Mouse (Mus musculus) heart, postnatal 0 days (tissue): ENCODE measurements around the gene Clrn1. TPM values are rescaled to one million over a fixed set of nuclear protein-coding genes. Genes with fewer than 3 reads are reported as not detected.

Source experiments
- ATAC-seq: fragments of 200-750 bp; cut with Nextera tagmentation; 2 replicates; pipeline ENCODE4 v1.8.0; 2017; ENCODE audit warnings: low read depth, moderate number of reproducible peaks, moderate library complexity; ENCODE audit not compliant: insufficient read depth
- DNase-seq: peaks from one replicate; pipeline ENCODE4 v3.0.0-alpha.2; 2016; ENCODE audit warnings: low spot score
- H3K27ac ChIP-seq: fragments of 300-500 bp; sonication (generic); 2 replicates; pipeline ENCODE4 v1.5.1; 2014; ENCODE audit warnings: low read depth, mild to moderate bottlenecking
- H3K27me3 ChIP-seq: fragments of 300-500 bp; sonication (generic); 2 replicates; pipeline ENCODE4 v1.6.1; 2014; ENCODE audit warnings: low read length, mixed read lengths; ENCODE audit not compliant: control insufficient read depth, insufficient read depth
- H3K36me3 ChIP-seq: fragments of 300-500 bp; sonication (generic); replicated peaks from 2 replicates; pipeline ENCODE4 v1.6.1; 2014; ENCODE audit warnings: low read length, mixed read lengths; ENCODE audit not compliant: control insufficient read depth, insufficient read depth
- H3K4me1 ChIP-seq: fragments of 300-500 bp; sonication (generic); 2 replicates; pipeline ENCODE4 v1.6.1; 2014; ENCODE audit warnings: antibody characterized with exemption; ENCODE audit not compliant: control insufficient read depth, insufficient read depth
- H3K4me2 ChIP-seq: fragments of 300-500 bp; sonication (generic); 2 replicates; pipeline ENCODE4 v1.6.1; 2014; ENCODE audit warnings: low read depth, mild to moderate bottlenecking, low read length, moderate library complexity
- H3K4me3 ChIP-seq: fragments of 300-500 bp; sonication (generic); 2 replicates; pipeline ENCODE4 v1.5.1; 2014; ENCODE audit warnings: low read depth, low read length
- H3K9ac ChIP-seq: fragments of 300-500 bp; sonication (generic); replicated peaks from 2 replicates; pipeline ENCODE4 v1.6.1; 2014; ENCODE audit warnings: low read depth, low read length, mixed read lengths
- H3K9me3 ChIP-seq: fragments of 300-500 bp; sonication (generic); replicated peaks from 2 replicates; pipeline ENCODE4 v1.6.1; 2016; ENCODE audit warnings: low read length; ENCODE audit not compliant: control insufficient read depth
- CTCF ChIP-seq: IDR thresholded peaks from 2 replicates; pipeline ENCODE4 v1.5.1; 2016; ENCODE audit warnings: antibody characterized with exemption, control low read depth, low read depth
- EP300 ChIP-seq: IDR thresholded peaks from 2 replicates; pipeline ENCODE4 v1.6.1; 2016; ENCODE audit warnings: antibody characterized with exemption, low read depth
- WGBS: fragments of 180-500 bp; shearing (Covaris S2); extraction: QIAGEN DNeasy Blood & Tissue Kit; methylation state at CpG from one replicate; pipeline ENCODE4 v1.1.7; 2014; 5-methylcytosine and 5-hydroxymethylcytosine counted together
- polyA plus RNA-seq: library from polyadenylated mRNA; unstranded; fragments of >200 nt; fragmentation: Nextera tagmentation; extraction: Ambion mirVana; gene quantifications from 2 replicates; pipeline ENCODE4 v1.2.1, GENCODE M21; 2015
- total RNA-seq: library from RNA; depleted of rRNA; stranded (reverse); fragments of >200 nt; gene quantifications from 2 replicates; pipeline ENCODE4 v1.2.3, GENCODE M21; 2014; ENCODE audit warnings: low replicate concordance

Clrn1 gene
- total and polyA plus RNA-seq, 2 experiments from 2014 or later: not detected

GRCm38 (mm10) chr3:58862976-58863375 is 22.2 kb downstream of the Clrn1 start:
- DNase-seq (no peak), ATAC-seq (no peak)
- no peaks in the 10 kb centered on the region for H3K4me1 ChIP-seq
- no peak overlapping the region for H3K9ac ChIP-seq
- 40% methylated on average over 2 of the region's 2 CpGs for WGBS
- H3K27me3 ChIP-seq: no peaks in the 10 kb centered on the region
- H3K27ac ChIP-seq: no peak overlapping the region
- H3K4me2 ChIP-seq: no peak overlapping the region
- H3K4me3 ChIP-seq: no peak overlapping the region
- H3K9me3 ChIP-seq: no peaks in the 10 kb centered on the region
- H3K36me3 ChIP-seq: no peaks in the 10 kb centered on the region
- TF ChIP-seq CTCF: no peak
- no peak for TF ChIP-seq EP300

GRCm38 (mm10) chr3:58843415-58843814 is 41.7 kb downstream of the Clrn1 start:
- Histone ChIP-seq H3K4me1 (no peaks in the 10 kb centered on the region), H3K27me3 (no peaks in the 10 kb centered on the region), H3K36me3 (no peaks in the 10 kb centered on the region), H3K4me2 (no peak overlapping the region), H3K4me3 (no peak overlapping the region), H3K9ac (no peak overlapping the region), H3K9me3 (no peaks in the 10 kb centered on the region), H3K27ac (no peak overlapping the region)
- WGBS: 33% methylated on average over 1 of the region's 1 CpGs
- no peak for TF ChIP-seq EP300
- peak; percentile 66 for TF ChIP-seq CTCF
- no peak for DNase-seq
- ATAC-seq: no peak

- H3K4me3 ChIP-seq: no peak overlapping the region
- no peak overlapping the region for H3K9ac ChIP-seq
- no peak for ATAC-seq
- no peak for TF ChIP-seq CTCF
- no peak for TF ChIP-seq EP300
- H3K36me3 ChIP-seq: no peaks in the 10 kb centered on the region
- no peaks in the 10 kb centered on the region for H3K27me3 ChIP-seq
- H3K9me3 ChIP-seq: no peaks in the 10 kb centered on the region
- no peak overlapping the region for H3K4me2 ChIP-seq
- no peak for DNase-seq
- no peak overlapping the region for H3K27ac ChIP-seq
- WGBS: 80% methylated on average over 5 of the region's 5 CpGs
- H3K4me1 ChIP-seq: no peaks in the 10 kb centered on the region
Measured at GRCm38 (mm10) chr3:58833442-58834160, 51.5 kb downstream of the Clrn1 start.

- H3K36me3 ChIP-seq: no peaks in the 10 kb centered on the region
- no peak overlapping the region for H3K4me2 ChIP-seq
- no peak overlapping the region for H3K9ac ChIP-seq
- no peak for ATAC-seq
- H3K4me3 ChIP-seq: no peak overlapping the region
- TF ChIP-seq EP300: no peak
- TF ChIP-seq CTCF: no peak
- H3K27ac ChIP-seq: no peak overlapping the region
- no peaks in the 10 kb centered on the region for H3K27me3 ChIP-seq
- 85% methylated on average over 2 of the region's 2 CpGs for WGBS
- no peaks in the 10 kb centered on the region for H3K4me1 ChIP-seq
- no peaks in the 10 kb centered on the region for H3K9me3 ChIP-seq
- no peak for DNase-seq
Measured at GRCm38 (mm10) chr3:58832888-58833287, 52.3 kb downstream of the Clrn1 start.

GRCm38 (mm10) chr3:58831586-58831985 is 53.6 kb downstream of the Clrn1 start:
- Histone ChIP-seq H3K9me3 (no peaks in the 10 kb centered on the region), H3K4me2 (no peak overlapping the region), H3K27ac (no peak overlapping the region), H3K27me3 (no peaks in the 10 kb centered on the region), H3K36me3 (no peaks in the 10 kb centered on the region), H3K4me1 (no peaks in the 10 kb centered on the region), H3K9ac (no peak overlapping the region), H3K4me3 (no peak overlapping the region)
- TF ChIP-seq CTCF (no peak), EP300 (no peak)
- DNase-seq: no peak
- 77% methylated on average over 5 of the region's 5 CpGs for WGBS
- no peak for ATAC-seq

- no peak overlapping the region for H3K4me2 ChIP-seq
- no peak overlapping the region for H3K9ac ChIP-seq
- H3K4me1 ChIP-seq: no peaks in the 10 kb centered on the region
- H3K27ac ChIP-seq: no peak overlapping the region
- ATAC-seq: no peak
- H3K36me3 ChIP-seq: no peaks in the 10 kb centered on the region
- no peak for DNase-seq
- no peak overlapping the region for H3K4me3 ChIP-seq
- no peaks in the 10 kb centered on the region for H3K27me3 ChIP-seq
- H3K9me3 ChIP-seq: no peaks in the 10 kb centered on the region
- 92% methylated on average over 1 of the region's 1 CpGs for WGBS
- TF ChIP-seq EP300 (no peak), CTCF (no peak)
Measured at GRCm38 (mm10) chr3:58829926-58830325, 55.2 kb downstream of the Clrn1 start.
